Mouse (Mus musculus) left cerebral cortex, adult 11 months (tissue): ENCODE results near the gene Dlg4.
A peak's percentile ranks its signal among the peaks of the same experiment; 100 is the strongest.
"Not testable (repeated sequence)": the region's sequence is repeated elsewhere in the genome, so short reads cannot be mapped to it uniquely, and the experiment has no call there.

Source experiments
- DNase-seq: peaks from one replicate; pipeline ENCODE4 v3.0.0; 2022; ENCODE audit warnings: low spot score

The Dlg4 gene

DNA sequence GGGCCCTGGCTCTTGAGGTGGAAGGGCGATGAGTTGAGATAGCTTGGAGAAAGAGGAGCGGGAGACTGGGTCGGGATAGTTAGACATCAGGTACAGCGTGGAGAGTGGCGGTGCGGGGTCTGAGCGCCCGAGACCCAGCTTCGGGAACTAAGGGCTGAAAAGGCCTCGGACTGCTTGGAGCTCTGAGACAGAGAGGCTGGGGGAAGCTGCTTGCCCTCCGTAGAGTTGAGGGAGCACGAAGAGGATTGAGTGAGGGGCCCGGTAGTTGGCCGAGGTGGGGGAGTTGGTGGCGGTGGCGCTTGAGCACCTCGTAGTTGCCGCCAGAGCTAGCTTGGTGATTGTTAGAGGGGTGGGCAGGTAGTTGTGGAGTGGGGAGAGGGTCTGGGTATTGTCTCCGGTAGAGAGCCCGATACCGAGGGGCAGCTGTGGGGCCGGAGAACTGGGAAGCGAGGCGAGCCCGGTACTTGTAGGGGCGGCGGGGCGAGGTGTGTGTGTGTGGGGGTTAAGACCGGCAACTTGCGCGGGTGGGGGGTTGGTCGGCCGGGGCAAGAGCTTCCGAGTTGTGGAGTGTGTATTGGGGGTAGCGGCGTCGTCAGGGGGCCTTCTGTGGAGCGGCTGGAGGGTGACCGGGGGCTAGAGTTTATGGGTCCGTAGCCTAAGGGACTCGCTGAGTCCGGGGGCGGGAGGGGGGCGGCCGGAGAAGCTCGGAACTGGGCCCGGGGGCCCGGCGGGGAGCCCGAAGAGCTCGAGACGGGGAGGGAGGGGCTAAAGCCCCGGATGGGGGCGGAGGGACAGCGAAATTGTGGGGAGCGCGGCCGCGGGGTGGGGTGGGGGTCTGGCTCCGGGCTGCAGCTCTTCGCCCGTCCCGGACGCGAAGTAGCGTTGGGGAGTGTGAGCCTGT, 20.3 kb upstream of the Dlg4 start:
- no peak for DNase-seq

DNA sequence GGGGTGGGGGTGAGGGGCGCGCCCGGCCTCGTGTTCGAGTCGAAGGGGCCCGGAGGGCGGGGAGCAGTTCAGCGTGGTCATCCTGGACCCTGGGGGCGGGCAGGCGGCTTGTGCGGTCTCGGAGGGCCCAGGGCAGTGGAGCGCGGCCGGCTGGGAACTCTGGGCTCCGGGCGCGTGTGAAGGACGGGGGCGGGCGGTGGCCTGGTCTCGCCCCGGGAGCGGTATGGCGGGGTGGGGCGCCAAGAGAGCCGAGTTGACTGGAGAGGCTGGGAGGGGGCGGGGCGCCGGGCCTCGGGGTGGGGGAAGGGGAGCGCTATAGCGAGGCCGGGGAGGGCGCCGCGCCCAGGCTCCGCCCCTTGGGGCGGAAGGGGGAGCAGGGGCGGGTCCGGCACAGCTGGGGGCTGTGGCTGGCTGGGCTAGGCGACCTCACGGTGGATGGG, 19.7 kb upstream of the Dlg4 start:
- DNase-seq = peak; percentile 72

DNA sequence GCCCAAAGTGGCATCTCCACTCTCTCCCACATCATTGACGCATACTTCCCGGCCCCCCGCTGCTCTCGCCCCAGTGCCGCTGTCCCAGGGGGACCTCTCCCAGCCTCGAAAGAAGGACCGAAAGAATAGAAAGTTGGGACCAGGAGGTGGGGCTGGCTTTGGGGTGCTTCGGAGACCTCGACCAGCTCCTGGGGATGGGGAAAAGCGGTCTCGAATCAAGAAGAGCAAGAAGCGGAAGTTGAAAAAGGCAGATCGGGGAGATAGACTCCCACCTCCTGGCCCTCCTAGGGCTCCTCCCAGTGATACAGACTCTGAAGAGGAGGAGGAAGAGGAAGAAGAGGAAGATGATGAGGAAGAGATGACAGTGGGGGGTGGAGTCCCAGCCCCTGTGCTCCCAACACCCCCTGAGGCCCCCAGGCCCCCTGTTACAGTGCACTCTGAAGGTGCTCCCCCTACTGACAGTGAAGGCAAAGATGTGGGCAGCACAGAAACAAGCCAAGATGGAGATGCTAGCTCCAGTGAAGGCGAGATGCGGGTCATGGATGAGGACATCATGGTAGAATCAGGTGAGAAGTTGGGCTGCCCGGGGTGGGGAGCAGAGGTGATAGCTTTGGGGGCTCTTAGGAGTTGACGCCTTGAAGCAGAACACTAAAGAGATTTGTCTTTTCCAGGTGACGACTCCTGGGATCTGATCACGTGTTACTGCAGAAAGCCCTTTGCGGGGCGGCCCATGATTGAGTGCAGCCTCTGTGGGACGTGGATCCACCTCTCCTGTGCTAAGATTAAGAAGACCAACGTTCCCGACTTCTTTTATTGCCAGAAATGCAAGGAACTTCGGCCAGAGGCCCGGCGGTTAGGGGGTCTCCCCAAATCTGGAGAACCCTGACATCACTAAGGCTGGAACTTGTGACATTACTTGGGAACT, 17.9 kb upstream of the Dlg4 start:
- DNase-seq = no peak

DNA sequence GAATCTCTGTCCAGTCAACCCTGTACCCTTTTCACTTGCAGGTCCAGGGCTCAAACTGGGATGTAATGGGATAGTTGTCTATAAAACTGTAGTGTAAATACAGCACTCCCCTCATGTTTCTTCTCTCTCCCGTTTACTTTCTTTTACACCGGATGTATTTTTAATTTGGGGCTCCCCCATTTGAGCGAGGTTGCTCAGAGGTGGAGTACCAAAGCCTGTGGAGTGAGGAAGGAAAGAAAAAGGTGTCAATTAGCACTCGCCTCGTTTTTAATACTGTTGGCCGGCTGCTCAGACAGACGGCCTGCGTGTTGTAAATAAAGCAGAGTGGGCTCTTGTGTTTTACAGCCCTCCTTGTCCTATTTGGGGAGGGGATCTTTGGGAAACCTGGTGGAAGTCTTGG, 17.1 kb upstream of the Dlg4 start:
- no peak for DNase-seq

DNA sequence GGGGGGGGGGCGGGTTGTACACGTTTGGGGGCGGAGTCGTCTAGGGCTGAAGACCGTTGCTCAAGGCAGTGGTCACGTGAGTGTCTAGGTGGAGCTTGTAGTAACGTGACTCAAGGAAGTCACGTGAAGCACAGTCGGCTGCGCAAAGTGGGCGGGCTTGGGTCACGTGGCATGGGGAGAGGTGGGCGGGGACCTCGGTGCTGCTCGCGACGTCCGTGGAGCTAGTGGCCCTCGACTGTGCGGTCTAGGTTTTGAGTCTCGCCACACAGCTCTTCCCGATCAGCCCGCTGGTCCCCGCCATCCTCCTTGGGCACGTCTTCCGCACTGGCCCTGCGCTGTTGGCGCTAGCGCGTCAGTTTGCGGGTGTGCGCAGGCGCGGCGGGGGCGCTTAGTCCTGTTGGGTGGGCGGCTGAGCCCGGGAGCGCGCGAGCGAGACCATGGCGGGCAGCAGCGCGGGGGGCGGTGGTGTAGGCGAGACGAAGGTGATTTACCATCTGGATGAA, 16.3 kb upstream of the Dlg4 start, which contains the start of gene Dvl2:
Gene Dvl2 (plus strand): TSS at position 200 of the 503 bp plus-strand sequence.
- DNase-seq = peak; percentile 90

DNA sequence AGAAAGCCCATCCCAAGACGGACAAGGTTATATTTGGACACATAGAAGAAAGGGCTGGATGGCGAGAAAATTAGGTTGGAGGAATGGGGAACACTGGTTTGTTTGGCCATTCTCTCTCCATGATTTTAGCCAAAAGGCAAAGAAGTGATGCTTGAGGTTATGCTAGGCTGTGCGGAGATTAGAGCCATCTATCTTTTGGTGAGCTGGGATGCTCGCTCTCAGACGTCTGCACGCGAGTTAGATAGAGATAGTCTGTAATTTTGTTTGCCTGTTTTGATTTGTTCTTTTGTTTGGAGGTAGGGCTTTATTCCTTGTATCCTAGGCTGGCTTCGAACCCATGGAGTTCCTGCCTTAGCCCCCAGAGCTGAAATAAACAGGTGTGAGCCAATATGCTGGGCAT, 15.6 kb upstream of the Dlg4 start:
- DNase-seq = no peak

DNA sequence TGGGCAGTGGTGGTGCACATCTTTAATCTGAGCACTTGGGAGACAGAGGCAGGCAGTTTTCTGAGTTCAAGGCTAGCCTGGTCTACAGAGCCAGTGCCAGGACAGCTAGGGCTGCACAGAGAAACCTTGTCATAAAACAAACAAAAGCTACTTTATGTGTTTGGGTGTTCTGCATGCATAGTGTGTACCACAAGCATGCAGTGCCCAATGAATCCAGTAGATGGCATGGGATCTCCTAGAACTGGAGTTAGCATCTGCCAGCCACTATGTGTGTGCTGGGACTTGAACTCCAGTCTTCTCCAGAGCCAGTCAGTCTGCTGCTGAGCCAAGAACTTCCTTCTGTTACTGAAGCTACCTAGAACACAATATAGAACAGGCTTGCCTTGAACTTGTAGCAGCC, 14.9 kb upstream of the Dlg4 start:
- DNase-seq = no peak

DNA sequence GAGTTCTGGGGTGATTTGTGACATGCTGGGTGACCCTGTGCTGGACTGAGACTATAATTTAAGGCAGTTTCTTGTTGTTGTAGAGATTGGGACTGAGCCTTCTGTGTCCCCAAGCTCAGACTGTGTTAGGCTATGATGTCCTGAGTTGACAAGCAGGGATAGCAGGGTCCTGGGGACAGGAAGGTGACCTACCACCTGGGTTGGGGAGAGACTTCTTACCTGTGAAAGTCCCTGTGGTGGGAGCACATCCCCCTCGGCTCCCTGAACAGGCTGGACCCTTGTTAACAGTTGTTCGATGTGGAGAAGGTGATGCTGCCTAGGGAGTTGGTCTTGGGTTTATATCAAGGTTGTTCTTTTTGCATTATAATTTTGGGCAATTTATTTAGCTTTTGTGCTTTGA, 14.3 kb upstream of the Dlg4 start:
- no peak for DNase-seq

DNA sequence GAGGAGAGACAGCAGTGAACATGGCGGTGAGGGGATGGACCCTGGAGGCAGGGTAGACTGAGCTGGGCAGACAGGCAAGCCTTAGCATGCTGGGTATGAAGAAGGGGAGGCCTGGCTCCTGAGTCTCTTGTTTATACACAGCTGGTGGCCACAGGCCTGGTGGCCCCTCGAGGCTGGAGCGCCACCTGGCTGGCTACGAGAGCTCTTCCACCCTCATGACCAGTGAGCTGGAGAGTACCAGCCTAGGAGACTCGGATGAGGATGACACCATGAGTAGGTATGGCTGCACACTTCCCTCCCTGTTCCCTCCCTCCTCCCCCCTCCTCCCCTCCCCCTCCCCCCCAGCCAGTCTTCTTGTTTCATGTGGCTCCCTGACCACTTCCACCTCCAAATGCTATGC, 11.2 kb upstream of the Dlg4 start:
- DNase-seq = no peak

DNA sequence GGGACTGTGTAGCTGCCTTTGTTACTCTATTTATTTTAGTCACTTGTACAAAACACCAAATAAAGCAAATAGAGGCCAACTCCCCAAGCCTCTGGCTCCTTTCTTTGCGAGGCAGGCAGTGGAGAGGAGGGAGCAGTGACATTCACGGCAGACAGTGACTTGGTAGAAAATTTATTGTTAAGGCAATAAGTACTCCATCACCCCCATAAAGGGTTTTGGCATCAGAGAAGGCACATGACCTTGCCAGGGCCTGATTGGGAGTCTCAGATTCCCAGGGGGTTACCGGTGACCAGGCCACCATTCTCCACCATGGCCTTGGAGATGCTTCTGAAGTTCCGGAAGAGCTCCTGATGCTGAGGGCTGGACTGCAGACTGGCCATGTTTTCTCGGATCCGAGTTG, 6.7 kb upstream of the Dlg4 start:
- DNase-seq = no peak

DNA sequence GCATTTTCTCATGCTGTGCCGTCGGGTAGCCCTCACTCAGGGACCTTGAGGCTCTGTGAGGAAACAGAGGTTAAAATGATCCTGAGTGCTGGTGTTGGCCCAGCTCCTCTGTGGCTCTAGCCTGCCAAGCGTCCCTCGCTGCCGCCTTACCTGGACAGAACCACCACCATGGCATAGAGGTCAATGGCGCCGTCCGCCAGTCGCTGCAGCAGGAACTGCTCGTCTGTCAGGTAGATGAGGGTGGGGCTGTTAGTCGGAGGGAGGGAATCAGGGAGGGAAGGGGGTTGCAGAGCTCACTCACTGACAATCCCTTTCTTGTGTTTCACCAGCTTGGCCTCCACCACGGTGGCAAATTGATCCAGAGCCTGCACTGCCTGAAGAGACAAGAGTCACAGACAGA, 6.2 kb upstream of the Dlg4 start:
- DNase-seq = no peak

DNA sequence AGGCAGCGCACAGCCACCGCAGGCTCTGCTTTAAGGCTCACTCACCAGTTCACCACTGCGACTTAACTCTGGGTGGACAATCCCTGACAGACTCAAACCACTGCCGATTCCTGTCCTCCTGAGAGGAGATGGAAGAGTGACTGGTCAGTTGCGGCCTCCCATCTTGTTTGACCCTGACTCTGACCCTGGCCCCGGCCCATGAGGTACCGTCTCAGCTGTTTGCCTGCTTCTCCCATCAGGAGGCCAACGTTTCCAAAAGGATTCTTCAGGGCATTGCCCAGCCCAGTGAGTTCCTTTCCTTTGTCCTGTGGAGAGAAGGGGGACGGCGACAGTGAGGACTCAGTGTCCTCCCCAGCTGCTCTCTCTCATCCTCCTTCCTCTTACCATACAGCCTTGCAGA, 5.8 kb upstream of the Dlg4 start:
- no peak for DNase-seq

DNA sequence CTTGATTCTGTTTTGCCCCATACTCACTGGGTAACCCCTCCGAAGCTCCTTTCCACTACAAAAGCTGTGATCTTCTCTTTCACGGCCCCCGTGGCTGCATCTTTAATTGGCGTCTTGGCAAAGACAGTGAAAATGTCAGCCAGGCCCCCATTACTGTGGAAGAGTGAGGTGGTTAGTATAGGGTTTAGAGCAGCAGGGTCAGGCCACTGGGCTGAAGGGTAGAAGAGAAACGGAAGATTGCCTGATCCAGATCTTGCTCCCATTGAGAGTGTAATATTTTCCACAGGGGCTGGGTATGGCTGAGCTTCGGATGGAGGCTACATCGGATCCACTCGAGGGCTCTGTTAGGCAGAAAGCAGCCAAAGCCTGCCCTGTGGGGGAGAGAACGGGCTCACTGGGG, 3.8 kb upstream of the Dlg4 start:
- DNase-seq = no peak

DNA sequence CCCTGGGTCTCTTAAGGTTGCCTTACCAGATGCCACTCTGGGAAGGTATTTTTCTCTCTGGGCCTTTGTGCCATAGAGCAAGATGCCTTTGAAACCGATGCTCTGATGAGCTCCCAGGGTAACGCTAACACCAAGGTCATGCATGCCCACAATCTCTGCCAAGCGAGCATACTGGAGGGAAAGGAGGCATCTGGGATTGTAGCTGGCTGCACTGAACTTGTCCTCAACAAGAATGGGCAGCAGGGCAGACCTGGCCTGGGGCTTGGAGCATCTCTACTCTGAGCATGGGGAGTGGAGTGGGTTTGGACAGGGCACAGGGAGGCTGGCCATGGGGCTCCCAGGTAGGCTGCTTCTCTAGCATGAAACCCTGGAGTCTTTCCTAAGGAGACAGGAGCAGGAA, 3.3 kb upstream of the Dlg4 start:
- DNase-seq = no peak

DNA sequence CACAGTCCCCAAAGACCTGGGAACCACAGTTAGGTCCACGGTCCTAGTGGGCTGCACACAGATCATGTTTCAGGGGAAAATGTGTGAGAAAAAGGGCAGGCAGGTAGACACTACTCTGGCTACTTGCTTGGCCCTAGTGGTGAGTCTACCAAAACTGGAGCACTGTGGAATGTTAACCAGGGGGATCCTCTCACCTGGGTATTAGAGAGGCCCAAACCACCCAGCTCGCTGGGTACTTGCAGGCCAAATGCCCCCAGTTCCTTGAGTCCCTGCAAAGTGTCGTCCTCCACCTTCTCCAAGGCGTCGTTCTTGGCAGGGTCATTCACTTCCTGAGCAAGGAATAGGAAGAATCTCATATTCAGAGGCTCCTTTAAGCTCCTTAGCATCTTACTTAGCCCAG, 2.7 kb upstream of the Dlg4 start:
- DNase-seq = no peak

DNA sequence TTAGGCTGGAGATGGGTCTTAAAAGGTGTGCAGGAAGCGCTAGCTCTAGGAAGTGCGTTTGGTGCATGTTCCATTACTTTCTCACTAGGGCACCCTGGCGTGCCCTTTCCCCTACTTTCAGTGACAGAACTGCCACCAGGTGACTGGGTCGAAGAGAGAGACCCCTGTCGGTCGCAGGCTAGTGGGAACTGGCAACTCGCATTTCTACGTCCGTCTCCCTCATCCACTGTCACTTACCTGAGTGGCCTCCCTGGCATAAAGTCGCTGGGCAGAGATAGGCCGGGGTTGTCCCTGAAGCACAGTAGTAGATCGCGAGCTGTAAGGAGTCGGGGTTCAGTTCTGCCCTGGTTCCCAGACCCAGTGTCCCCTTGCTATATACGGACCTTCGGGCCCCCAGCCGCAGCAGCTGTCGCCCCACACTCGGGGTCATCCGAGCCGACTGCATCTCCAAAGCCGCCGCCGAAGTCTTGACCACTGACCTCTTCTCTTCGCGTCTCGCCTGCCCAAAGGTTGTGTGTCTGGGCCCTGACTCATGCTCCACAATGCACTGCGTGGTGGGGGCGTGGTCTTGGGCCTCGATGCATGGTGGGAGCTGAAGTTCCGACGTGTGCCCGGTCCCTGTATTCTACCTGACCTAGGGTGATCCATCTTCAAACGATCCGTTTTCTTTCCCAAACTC, 1.7 kb upstream of the Dlg4 start, which contains the start of gene Acadvl:
Gene Acadvl (minus strand): TSS at position 532 of the 679 bp plus-strand sequence.
- DNase-seq = peak; percentile 82

DNA sequence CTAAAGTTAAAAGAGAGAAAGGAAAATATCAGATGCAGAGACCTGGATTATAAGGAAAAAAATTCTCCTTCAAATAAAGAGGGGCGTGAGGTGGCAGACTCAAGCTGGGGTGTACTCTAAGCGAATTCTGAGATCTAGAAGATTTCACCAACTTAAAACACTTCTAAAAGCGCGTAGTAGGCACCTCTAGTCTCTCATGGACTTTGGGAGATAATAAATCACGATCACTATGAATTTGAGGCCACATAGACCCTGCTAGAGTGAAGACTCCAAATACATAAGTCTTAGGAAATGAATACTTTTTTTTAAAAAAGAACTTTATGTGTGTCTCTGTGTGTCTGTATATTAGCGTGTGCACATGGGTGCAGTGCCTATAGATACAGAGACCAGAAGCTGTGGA, 1.1 kb upstream of the Dlg4 start:
- no peak for DNase-seq

DNA sequence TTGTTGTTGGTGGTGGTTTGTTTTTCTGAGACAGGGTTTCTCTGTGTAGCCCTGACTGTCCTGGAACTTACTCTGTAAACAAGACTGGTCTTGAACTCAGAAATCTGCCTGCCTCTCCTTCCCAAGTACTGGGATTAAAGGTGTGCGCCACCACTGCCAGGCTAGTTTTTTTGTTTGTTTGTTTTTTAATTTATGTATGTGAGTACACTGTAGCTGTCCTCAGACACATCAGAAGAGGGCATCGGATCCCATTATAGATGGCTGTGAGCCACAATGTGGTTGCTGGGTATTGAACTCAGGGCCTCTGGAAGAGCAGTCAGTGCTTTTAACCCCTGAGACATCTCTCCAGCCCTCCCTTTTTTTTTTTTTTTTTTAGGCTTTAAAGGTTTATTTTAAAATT, 565 bp upstream of the Dlg4 start:
- DNase-seq = not testable (repeated sequence)

DNA sequence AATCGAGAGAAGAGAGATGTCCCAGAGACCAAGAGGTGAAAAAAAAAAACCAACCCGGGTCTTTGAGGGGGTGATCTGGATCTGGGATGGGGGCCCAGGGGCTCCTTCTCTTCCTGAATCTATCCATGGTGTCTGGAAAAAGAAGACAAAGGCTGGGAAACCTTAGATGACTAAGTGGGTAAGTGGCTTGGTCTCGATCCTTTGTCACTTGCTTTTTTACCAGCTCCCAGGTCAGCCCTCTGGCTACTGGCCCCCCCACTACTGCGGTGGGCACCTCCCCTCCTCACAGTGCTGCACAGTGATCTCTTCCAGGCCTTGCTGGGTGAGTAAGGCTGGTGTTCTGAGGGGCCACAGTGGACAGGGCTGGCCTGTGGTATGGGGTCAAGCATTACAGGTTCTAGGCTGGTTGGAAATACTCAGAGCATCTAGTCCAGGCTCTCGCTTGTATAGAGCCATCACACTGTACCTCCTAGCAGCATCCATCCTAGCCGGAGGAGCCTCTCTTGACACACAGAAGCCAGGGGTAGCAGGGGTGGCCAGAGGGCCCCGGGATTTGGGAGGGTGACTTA, 541 bp downstream of the Dlg4 start:
- no peak for DNase-seq

DNA sequence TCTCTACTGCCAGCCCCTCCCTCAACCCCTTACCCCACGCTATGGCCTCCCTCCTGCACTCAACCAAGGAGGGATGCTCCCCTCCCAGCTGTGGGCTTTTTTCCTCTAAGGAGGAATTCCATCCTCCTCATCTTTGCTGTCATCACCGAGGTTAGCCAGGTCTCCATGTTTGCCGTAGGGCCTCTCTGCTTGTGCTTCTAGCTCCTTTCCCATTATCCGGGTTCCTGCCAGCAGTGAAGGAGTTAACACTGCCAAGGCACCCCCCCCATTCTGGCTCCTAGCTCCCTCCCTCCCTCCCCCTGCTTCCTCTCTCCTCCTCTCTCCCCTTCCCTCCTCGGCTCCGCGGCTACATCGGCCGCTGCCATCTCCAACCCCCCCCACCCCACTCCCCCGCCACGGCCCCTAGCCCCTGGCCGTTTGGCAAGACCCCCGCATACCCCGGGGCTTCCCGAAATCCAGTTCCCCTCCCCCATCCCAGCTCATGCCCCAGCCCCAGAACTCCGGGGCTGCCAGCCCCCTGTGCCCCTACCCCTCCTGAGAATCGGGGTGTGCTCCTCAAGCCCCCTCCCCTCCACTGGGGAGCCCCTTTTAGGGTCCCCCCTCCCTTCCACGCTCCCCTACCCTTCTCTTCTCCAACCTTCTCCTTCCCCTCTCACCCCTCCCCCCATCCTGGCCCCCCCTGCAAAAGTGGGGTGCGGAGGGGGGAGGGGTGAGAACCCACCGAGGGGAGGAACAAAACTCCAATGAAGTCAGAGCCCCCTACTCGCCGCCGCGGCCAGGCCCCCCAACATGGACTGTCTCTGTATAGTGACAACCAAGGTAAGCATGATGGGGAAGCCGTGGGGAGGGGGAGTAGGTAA, 1.6 kb downstream of the Dlg4 start:
- DNase-seq = no peak
